Mouse (Mus musculus) heart, adult 2 months (tissue): ENCODE results near the gene Tsks. TPM values are rescaled to one million over a fixed set of nuclear protein-coding genes. Genes with fewer than 3 reads are reported as not detected.

Experiments
- DNase-seq, 2 experiments: peaks; one replicate each; pipeline ENCODE4 v3.0.0; 2021
- H3K27ac ChIP-seq: fragments of 200-600 bp; 2 replicates; pipeline ENCODE4 v1.8.1; 2022
- H3K27me3 ChIP-seq: fragments of 200-500 bp; 2 replicates; pipeline ENCODE4 v1.6.1; 2012; ENCODE audit warnings: mild to moderate bottlenecking, low read length, inconsistent platforms, mixed read lengths; ENCODE audit not compliant: control insufficient read depth, insufficient read depth
- H3K36me3 ChIP-seq: fragments of 200-500 bp; 2 replicates; pipeline ENCODE4 v1.6.1; 2012; ENCODE audit warnings: low read length, inconsistent platforms; ENCODE audit not compliant: control insufficient read depth, insufficient read depth
- H3K4me1 ChIP-seq: fragments of 200-500 bp; 2 replicates; pipeline ENCODE4 v1.6.1; 2011; ENCODE audit warnings: low read length; ENCODE audit not compliant: control insufficient read depth, insufficient read depth
- H3K4me3 ChIP-seq: fragments of 200-600 bp; 2 replicates; pipeline ENCODE4 v1.8.1; 2022
- H3K79me2 ChIP-seq: fragments of 200-500 bp; replicated peaks from 2 replicates; pipeline ENCODE4 v1.6.1; 2012; ENCODE audit warnings: mild to moderate bottlenecking, inconsistent platforms, low read length, moderate library complexity, mixed read lengths; ENCODE audit not compliant: control insufficient read depth, insufficient read depth
- H3K9ac ChIP-seq: fragments of 200-500 bp; 2 replicates; pipeline ENCODE4 v1.6.1; 2012; ENCODE audit warnings: low read depth, mild to moderate bottlenecking, control low read depth, inconsistent platforms, low read length, mixed read lengths
- CTCF ChIP-seq: fragments of 200-600 bp; IDR thresholded peaks from 2 replicates; pipeline ENCODE4 v1.8.1; 2022; ENCODE audit warnings: antibody characterized with exemption, mild to moderate bottlenecking, moderate library complexity
- EP300 ChIP-seq: fragments of 200-500 bp; IDR thresholded peaks from 2 replicates; pipeline ENCODE4 v1.6.1; 2011; ENCODE audit warnings: low read depth, low read length, control low read depth; ENCODE audit not compliant: insufficient read depth
- POLR2A ChIP-seq: fragments of 200-500 bp; IDR thresholded peaks from 2 replicates; pipeline ENCODE4 v1.6.1; 2011; ENCODE audit warnings: mild to moderate bottlenecking, low read depth, low read length, control low read depth; ENCODE audit not compliant: insufficient read depth
- WGBS: fragments of 180-500 bp; shearing (Covaris S2); methylation state at CpG from one replicate; pipeline ENCODE4 v1.1.7; 2018; 5-methylcytosine and 5-hydroxymethylcytosine counted together
- intact Hi-C: fragments of 180-260 bp; cut with DNase I; formaldehyde crosslinking; loops from one replicate; pipeline ENCODE4 v1.15.1; 2025
- polyA plus RNA-seq: library from polyadenylated mRNA; depleted of rRNA; stranded (reverse); fragments of >200 nt; gene quantifications from 2 replicates; pipeline ENCODE4 v1.2.3, GENCODE M21; 2012
- total RNA-seq, 2 experiments: library from RNA; stranded (reverse); gene quantifications; 2 replicates each; pipeline ENCODE4 v1.2.3; 2021

Tsks gene
- total and polyA plus RNA-seq, 3 experiments: 1.5 TPM; not detected in 2

- no peak for DNase-seq
- peaks cover 7% of the 10 kb centered on the region for H3K4me1 ChIP-seq
- H3K79me2 ChIP-seq: peaks cover 3% of the 10 kb centered on the region
- H3K4me3 ChIP-seq: no peak overlapping the region
- TF ChIP-seq CTCF: no peak
- TF ChIP-seq POLR2A: no peak
- TF ChIP-seq EP300: no peak
- intact Hi-C loops: loop anchor here (1.0 to 5.0 kb wide), 4 partner anchors 35 to 218 kb away; partner anchors contain the start of genes Ccdc155, Flt3l and Gm45713
- H3K36me3 ChIP-seq: no peaks in the 10 kb centered on the region
- H3K9ac ChIP-seq: no peak overlapping the region
- H3K27me3 ChIP-seq: no peaks in the 10 kb centered on the region
- no peak overlapping the region for H3K27ac ChIP-seq
- 60% methylated on average over 7 of the region's 7 CpGs for WGBS
These were observed 41.2 kb downstream of the Tsks start for GRCm38 (mm10) chr7:44983944-44984832.

DNA sequence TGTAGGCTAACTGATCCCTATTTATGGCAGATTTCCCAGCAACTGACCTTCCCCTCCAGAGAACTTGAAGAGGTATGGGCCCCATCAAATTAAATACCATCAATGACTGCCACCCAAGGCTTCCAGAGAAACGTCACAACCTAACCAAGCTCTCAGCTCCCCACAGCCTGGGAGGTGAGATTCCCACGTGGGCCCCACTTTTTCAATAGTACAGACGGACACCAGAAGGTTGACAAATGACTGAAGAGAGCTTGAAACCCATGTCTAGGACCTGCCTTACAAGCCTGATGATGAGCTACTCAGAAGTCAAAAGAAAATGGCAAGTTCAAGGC is 41.8 kb downstream of the Tsks start:
- Histone ChIP-seq H3K9ac (no peak overlapping the region), H3K27me3 (no peaks in the 10 kb centered on the region), H3K4me1 (peaks cover 7% of the 10 kb centered on the region), H3K4me3 (no peak overlapping the region), H3K36me3 (no peaks in the 10 kb centered on the region), H3K79me2 (peaks cover 3% of the 10 kb centered on the region), H3K27ac (no peak overlapping the region)
- no peak for DNase-seq
- intact Hi-C loops: loop anchor here (2.0 to 5.0 kb wide), 4 partner anchors 34 to 218 kb away; partner anchors contain the start of genes Ccdc155, Flt3l, Gm45713 and Prr12
- 54% methylated on average over 3 of the region's 3 CpGs for WGBS
- TF ChIP-seq CTCF (no peak), POLR2A (no peak), EP300 (no peak)

DNA sequence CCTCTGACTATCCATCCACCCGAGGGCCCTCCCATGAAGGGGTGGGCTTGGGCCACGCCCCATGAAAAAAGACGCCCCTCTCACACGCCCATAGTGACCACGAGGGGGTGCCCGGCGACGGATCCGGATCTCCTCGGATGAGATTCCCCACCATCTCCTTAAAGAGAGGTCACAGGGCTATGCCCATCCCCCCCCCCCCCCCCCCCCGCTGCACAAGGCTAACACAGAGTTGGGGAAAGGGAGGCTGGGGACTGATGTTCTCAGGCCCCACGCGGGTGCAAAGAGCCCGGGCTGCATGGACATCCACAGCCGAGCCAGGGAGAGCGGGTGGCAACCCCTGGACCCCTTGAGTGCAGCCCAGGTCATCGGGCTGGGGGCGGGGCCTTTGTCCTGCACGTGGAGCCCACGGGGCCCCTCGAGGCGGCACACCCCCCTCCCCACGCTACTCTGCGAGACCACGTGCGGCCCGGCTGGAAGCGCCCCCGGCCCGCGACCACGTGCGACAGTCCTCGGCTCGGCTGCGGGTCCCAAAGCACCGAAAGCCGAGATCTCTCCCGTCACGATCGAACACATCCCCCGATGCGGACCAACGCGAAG is 42.7 kb downstream of the Tsks start:
- WGBS: 1% methylated on average over 45 of the region's 45 CpGs
- peak overlapping the region; percentile 94 for H3K27ac ChIP-seq
- DNase-seq: peak; percentile 73
- peak; percentile 49 for TF ChIP-seq CTCF
- TF ChIP-seq POLR2A: no peak
- H3K4me3 ChIP-seq: peak overlapping the region; percentile 100
- H3K9ac ChIP-seq: peak overlapping the region; percentile 92
- peaks cover 3% of the 10 kb centered on the region for H3K79me2 ChIP-seq
- intact Hi-C loops: loop anchor here (2.0 to 5.0 kb wide), 2 partner anchors 33 to 67 kb away; partner anchors contain the start of gene Prr12
- H3K36me3 ChIP-seq: no peaks in the 10 kb centered on the region
- H3K4me1 ChIP-seq: peaks cover 7% of the 10 kb centered on the region
- H3K27me3 ChIP-seq: no peaks in the 10 kb centered on the region

GRCm38 (mm10) chr7:44986192-44986878 is 43.3 kb downstream of the Tsks start, which contains the start of gene Prmt1:
Gene Prmt1 (minus strand): TSS chr7:44986568.
- H3K36me3 ChIP-seq: no peaks in the 10 kb centered on the region
- H3K27me3 ChIP-seq: no peaks in the 10 kb centered on the region
- H3K4me3 ChIP-seq: peak within 1 kb of the TSS; percentile 100
- H3K79me2 ChIP-seq: peaks cover 3% of the 10 kb centered on the region
- under 1% methylated on average over 42 of the region's 42 CpGs for WGBS
- intact Hi-C loops: loop anchor here (5.0 kb wide), 1 partner anchor 66 kb away; the partner anchor contains the start of gene Prr12
- H3K27ac ChIP-seq: peak within 1 kb of the TSS; percentile 94
- H3K4me1 ChIP-seq: peaks cover 7% of the 10 kb centered on the region
- peak; percentile 97 to 100 for DNase-seq
- peak within 1 kb of the TSS; percentile 92 for H3K9ac ChIP-seq
- TF ChIP-seq EP300: 0 out of 2 replicates have a peak, but pooled peaks have one; percentile 54
- TF ChIP-seq POLR2A: peak; percentile 72
- no peak for TF ChIP-seq CTCF

- peak overlapping the region; percentile 64 for H3K4me3 ChIP-seq
- H3K27ac ChIP-seq: peak overlapping the region; percentile 93
- no peaks in the 10 kb centered on the region for H3K36me3 ChIP-seq
- peak overlapping the region; percentile 69 for H3K9ac ChIP-seq
- under 1% methylated on average over 29 of the region's 29 CpGs for WGBS
- peaks cover 3% of the 10 kb centered on the region for H3K79me2 ChIP-seq
- H3K27me3 ChIP-seq: no peaks in the 10 kb centered on the region
- H3K4me1 ChIP-seq: peaks cover 7% of the 10 kb centered on the region
- no peak for DNase-seq
- 0 out of 2 replicates have a peak, but pooled peaks have one; percentile 4 for TF ChIP-seq EP300
- peak; percentile 85 for TF ChIP-seq POLR2A
- no peak for TF ChIP-seq CTCF
- intact Hi-C loops: loop anchor here (5.0 kb wide), 1 partner anchor 65 kb away; the partner anchor contains the start of gene Prr12
These were observed 44.1 kb downstream of the Tsks start for GRCm38 (mm10) chr7:44986879-44987718.
